Mouse (Mus musculus) hindbrain, embryonic 10.5 days (tissue): ENCODE data around the gene Ctxn1. TPM values are rescaled to one million over a fixed set of nuclear protein-coding genes. Genes with fewer than 3 reads are reported as not detected.

Source experiments
- DNase-seq: peaks from one replicate; pipeline ENCODE4 v3.0.0-alpha.2; 2017; ENCODE audit warnings: low spot score
- H3K27ac ChIP-seq: fragments of 300-500 bp; sonication (generic); 2 replicates; pipeline ENCODE4 v1.5.1; 2016; ENCODE audit warnings: mild to moderate bottlenecking, moderate library complexity
- H3K27me3 ChIP-seq: fragments of 300-500 bp; sonication (generic); 2 replicates; pipeline ENCODE4 v1.6.1; 2016; ENCODE audit warnings: mild to moderate bottlenecking; ENCODE audit not compliant: poor library complexity, insufficient read depth, severe bottlenecking
- H3K36me3 ChIP-seq: fragments of 300-500 bp; sonication (generic); 2 replicates; pipeline ENCODE4 v1.6.1; 2016; ENCODE audit warnings: mild to moderate bottlenecking, moderate library complexity
- H3K4me1 ChIP-seq: fragments of 300-500 bp; sonication (generic); replicated peaks from 2 replicates; pipeline ENCODE4 v1.6.1; 2016; ENCODE audit warnings: mild to moderate bottlenecking
- H3K4me3 ChIP-seq: fragments of 300-500 bp; sonication (generic); 2 replicates; pipeline ENCODE4 v1.5.1; 2016; ENCODE audit warnings: mild to moderate bottlenecking, moderate library complexity
- H3K9me3 ChIP-seq: fragments of 300-500 bp; sonication (generic); 2 replicates; pipeline ENCODE4 v1.6.1; 2016; ENCODE audit warnings: mild to moderate bottlenecking, moderate library complexity
- WGBS: fragments of 180-500 bp; shearing (Covaris S2); methylation state at CpG from one replicate; pipeline ENCODE4 v1.1.7; 2016; 5-methylcytosine and 5-hydroxymethylcytosine counted together
- polyA plus RNA-seq: library from polyadenylated mRNA; unstranded; fragments of >200 nt; fragmentation: Nextera tagmentation; extraction: Ambion mirVana; gene quantifications from 2 replicates; pipeline ENCODE4 v1.2.1, GENCODE M21; 2016

Ctxn1 gene
- polyA plus RNA-seq, 1 experiment from 2014 or later = 197 TPM

DNA sequence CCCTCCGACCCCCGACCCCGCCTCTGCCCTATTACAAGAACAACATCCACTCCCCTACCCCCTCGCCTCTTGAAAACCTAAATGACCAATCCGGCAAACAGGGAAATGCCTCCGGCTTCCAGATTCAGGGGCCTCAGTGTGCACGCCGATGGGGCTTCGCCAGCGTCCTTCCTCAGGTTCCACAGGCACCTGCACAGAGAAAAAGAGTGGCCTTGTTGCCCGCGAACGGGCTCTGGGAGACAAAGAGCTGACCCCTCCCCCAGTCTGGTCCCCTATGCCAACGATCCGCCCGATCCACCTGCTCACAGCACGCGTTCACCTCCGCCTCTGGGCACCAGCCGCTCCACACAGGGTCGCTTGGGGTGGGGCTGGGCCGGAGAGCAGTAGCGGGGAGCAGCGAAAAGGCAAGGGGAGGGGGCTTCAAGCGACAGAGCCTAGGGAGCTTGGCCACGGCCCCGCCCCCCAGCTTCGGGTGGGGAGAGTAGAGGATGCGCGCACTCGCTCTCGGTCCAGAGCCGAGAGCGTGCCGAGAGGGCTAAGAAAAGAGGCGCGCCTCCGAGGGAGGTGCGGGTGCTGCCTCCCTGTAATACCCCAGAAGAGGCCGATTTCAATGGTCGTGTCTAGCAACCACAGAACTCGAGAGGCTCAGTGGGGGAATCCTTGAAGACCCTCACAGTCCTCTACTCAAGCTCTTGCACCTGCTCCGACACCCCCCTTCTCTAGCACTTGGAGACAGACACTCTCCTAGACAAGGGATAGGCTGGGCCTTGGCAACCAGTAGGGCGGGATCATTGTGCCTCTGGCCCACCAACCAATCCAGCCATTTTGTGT is 42.1 kb downstream of the Ctxn1 start, which contains the start of gene Prr36:
Gene Prr36, minus strand, starts transcription at position 669 of the 831 bp plus-strand sequence.
- H3K27me3 ChIP-seq = peaks cover 66% of the 10 kb centered on the region
- peaks cover 6% of the 10 kb centered on the region; the same call in 1 of the 2 replicates for H3K36me3 ChIP-seq
- H3K9me3 ChIP-seq = no peaks in the 10 kb centered on the region
- H3K4me1 ChIP-seq = peaks cover 51% of the 10 kb centered on the region
- peak within 1 kb of the TSS; percentile 94 for H3K27ac ChIP-seq
- peak; percentile 84 for DNase-seq
- 1% methylated on average over 44 of the region's 44 CpGs for WGBS
- H3K4me3 ChIP-seq = peak within 1 kb of the TSS; percentile 70

DNA sequence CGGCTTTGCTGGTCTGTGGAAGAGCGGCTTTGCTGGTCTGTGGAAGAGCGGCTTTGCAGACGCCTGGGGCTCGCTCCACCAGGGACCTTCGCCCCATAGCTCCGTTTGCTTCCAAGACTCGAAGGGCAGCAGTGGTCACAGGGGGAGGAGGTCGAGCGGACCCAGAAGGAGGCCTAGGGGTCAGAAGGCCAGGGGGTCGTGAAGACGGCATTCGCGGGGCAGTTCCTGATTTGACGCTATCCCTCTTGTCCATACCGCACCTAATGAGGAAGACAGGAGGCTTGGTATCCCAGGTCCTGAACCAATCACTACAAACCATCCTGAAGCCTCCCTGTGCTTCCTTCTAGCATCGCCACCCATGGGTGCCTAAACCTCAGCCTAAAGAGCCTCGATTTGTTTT is 42.8 kb downstream of the Ctxn1 start:
- peak overlapping the region; percentile 94 for H3K27ac ChIP-seq
- no peaks in the 10 kb centered on the region for H3K9me3 ChIP-seq
- peaks cover 70% of the 10 kb centered on the region for H3K27me3 ChIP-seq
- 4% methylated on average over 18 of the region's 18 CpGs for WGBS
- H3K4me1 ChIP-seq = peaks cover 51% of the 10 kb centered on the region
- DNase-seq = no peak
- H3K36me3 ChIP-seq = peaks cover 7% of the 10 kb centered on the region; the same call in 1 of the 2 replicates
- peak overlapping the region; percentile 70 for H3K4me3 ChIP-seq

DNA sequence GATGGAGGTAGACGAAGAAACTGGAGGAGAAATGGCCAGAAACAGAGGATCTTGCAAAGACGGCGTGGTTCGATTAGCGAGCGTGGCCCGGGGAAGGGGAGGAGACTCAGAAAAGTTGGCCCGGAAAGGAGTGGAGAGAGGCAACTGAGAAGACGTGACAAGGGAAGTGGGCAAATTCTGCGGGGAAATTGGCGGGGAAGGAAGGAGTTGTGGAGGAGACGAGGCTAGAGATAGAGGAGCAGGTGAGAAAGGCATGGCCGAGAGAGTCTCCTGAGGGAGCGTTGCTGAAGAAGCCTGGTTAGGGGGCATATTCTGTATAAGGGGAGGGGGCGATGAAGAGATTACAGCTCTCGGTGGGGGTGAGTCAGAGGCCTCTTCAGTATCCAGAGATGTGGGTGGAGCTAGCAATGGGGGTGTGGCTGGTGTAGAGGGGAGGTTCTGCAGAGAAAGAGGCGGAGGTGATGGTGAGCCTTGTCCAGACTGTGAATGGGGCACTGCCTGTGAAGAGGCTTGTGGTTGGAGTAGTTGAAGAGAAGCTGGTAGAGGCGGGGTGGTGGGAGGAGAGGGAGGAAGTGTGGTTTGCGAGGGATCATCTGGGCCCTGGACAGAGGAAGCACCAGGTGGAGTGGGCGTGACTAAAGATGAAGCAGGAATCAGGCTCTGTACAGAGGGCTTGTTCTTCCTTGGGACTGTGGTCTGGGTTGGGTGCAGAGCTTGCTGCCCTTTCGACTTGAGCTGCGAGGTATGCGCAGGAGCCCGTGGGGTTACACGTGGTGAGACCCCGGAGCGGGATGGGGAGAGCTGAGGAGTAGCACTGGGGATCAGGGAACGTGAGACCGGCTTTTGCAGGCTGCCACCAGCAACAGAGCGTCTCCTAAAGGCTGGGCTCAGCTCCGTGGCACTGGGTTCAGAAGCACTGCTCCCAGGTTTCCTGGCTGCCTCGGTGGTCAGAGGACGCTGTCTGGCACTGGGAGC is 44.8 kb downstream of the Ctxn1 start:
- H3K4me1 ChIP-seq = peaks cover 51% of the 10 kb centered on the region
- H3K36me3 ChIP-seq = peaks cover 27% of the 10 kb centered on the region
- H3K27ac ChIP-seq = peak overlapping the region; percentile 77
- peak overlapping the region; percentile 50 for H3K4me3 ChIP-seq
- 8% methylated on average over 33 of the region's 33 CpGs for WGBS
- peak; percentile 44 for DNase-seq
- H3K27me3 ChIP-seq = peaks cover 66% of the 10 kb centered on the region
- H3K9me3 ChIP-seq = peaks cover 3% of the 10 kb centered on the region; the same call in 1 of the 2 replicates

DNA sequence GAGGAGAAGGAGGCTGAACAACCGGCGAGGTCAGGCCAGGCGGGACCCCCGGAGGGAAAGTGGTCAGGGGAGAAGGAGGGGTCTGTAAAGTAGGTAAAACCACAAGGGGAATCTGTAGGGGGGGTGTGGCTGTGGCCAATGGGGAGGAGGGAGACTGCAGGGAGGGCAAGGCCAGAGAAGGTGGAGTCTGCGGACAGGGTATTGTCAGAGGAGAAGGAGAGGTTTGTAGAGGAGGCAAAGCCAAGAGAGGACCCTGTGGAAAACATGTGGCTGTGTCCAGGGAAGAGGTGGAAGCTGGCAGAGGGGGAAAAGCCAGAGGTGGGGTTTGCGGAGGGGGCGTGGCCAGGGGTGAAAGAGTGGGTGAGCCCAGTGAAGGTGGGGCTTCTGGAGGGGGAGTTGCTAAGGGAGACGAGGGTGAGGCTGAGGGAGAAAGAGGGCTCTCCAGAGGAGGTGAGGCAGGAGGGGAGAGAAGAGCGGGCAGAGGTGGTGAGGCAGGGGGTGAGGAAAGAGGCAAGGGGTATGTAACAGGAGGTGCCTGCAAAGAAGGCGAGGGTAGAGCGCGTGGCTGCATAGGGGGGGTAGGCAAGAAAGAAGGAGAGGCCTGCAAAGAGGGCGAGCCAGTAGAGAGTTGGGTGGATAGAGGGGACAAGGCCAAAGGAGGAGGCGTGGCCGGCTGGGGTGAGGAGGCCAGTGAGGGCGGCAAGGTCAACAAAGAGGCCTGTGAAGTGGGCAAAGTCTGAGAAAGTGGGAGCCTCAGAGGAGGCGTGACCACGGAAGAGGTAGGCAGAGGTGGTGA is 45.7 kb downstream of the Ctxn1 start:
- Histone ChIP-seq H3K4me1 (peaks cover 51% of the 10 kb centered on the region), H3K4me3 (peak overlapping the region; percentile 50), H3K27ac (peak overlapping the region; percentile 77), H3K9me3 (peaks cover 4% of the 10 kb centered on the region; the same call in 1 of the 2 replicates), H3K27me3 (peaks cover 67% of the 10 kb centered on the region), H3K36me3 (peaks cover 31% of the 10 kb centered on the region)
- 2% methylated on average over 18 of the region's 18 CpGs for WGBS
- peak; percentile 48 for DNase-seq

DNA sequence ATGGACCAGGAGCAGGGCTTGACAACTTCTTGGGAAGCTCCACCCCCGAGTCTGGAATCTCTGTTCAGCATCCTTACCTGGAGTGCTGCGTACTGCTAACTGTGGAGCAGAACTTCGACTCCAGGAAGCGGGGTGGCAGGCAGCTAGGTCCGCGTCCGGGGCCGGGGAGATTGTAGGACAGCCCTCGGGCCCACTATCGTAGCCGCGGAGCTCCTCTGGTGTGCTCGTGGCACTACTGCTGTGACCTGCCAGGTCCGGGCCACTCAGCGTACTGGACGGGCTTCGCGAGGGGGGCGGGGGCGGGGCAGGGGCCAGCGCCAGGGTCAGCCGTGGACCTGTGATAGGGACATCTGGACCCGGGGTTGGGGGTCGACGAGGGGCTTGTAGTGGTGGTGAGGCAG is 46.3 kb downstream of the Ctxn1 start:
- H3K4me3 ChIP-seq = peak overlapping the region; percentile 50
- H3K27ac ChIP-seq = peak overlapping the region; percentile 77
- H3K36me3 ChIP-seq = peaks cover 31% of the 10 kb centered on the region
- peaks cover 51% of the 10 kb centered on the region for H3K4me1 ChIP-seq
- DNase-seq = peak; percentile 48
- WGBS = 2% methylated on average over 25 of the region's 25 CpGs
- H3K27me3 ChIP-seq = peaks cover 67% of the 10 kb centered on the region
- H3K9me3 ChIP-seq = peaks cover 4% of the 10 kb centered on the region; the same call in 1 of the 2 replicates

DNA sequence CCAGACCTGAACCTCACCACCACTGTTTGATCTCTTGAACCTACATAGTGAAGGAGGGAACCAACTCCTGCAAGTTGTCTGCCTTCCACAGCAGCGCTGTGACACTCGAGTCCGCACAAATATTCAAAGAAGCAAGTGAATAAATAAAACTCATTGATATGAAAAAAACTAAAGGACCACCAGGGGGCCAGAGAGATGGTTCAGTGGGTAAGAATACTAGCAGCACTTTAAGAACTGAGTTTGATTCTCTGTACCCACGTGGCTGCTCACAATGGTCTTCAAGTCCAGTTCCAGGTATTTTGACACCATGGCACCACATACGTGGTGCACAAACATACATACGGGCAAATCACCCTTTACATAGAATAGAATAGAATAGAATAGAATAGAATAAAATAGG is 48.0 kb downstream of the Ctxn1 start:
- H3K36me3 ChIP-seq = peaks cover 44% of the 10 kb centered on the region
- WGBS = 79% methylated on average over 6 of the region's 6 CpGs
- peaks cover 50% of the 10 kb centered on the region for H3K4me1 ChIP-seq
- peaks cover 4% of the 10 kb centered on the region; the same call in 1 of the 2 replicates for H3K9me3 ChIP-seq
- no peak overlapping the region for H3K27ac ChIP-seq
- no peak overlapping the region for H3K4me3 ChIP-seq
- peaks cover 67% of the 10 kb centered on the region for H3K27me3 ChIP-seq
- no peak for DNase-seq

Other genes starting within 250 kb of the Ctxn1 start
- not detected in 2 replicates for gene Cd209f, start 153.4 kb downstream of the Ctxn1 start, polyA plus RNA-seq
- not detected in 2 replicates for gene Cd209g, start 125.2 kb downstream of the Ctxn1 start, polyA plus RNA-seq
- gene Evi5l, start 92.7 kb downstream of the Ctxn1 start, polyA plus RNA-seq = 28.1 and 43.7 TPM in 2 replicates
- 13.1 and 27.1 TPM in 2 replicates for gene Prr36, start 41.8 kb downstream of the Ctxn1 start, polyA plus RNA-seq
- gene Lrrc8e, start 32.4 kb downstream of the Ctxn1 start, polyA plus RNA-seq = 0.30 TPM in 1 of 2 replicates, not detected in the other
- 34.7 and 39.4 TPM in 2 replicates for gene Map2k7, start 20.5 kb downstream of the Ctxn1 start, polyA plus RNA-seq
- 0.68 and 1.8 TPM in 2 replicates for gene Gm49320, start 20.4 kb downstream of the Ctxn1 start, polyA plus RNA-seq
- gene Tgfbr3l, start 11.1 kb downstream of the Ctxn1 start, polyA plus RNA-seq = 2.4 and 3.7 TPM in 2 replicates
- gene Snapc2, start 6.2 kb downstream of the Ctxn1 start, polyA plus RNA-seq = 62.1 and 69.8 TPM in 2 replicates
- 60.6 and 67.2 TPM in 2 replicates for gene Timm44, start 16.6 kb upstream of the Ctxn1 start, polyA plus RNA-seq
- 22.6 and 24.0 TPM in 2 replicates for gene Ccl25, start 65.9 kb upstream of the Ctxn1 start, polyA plus RNA-seq
- 306 and 336 TPM in 2 replicates for gene Elavl1, start 66.1 kb upstream of the Ctxn1 start, polyA plus RNA-seq
- 13.4 TPM in 2 replicates for gene Cers4, start 233.8 kb upstream of the Ctxn1 start, polyA plus RNA-seq